Mouse (Mus musculus) layer of hippocampus, postnatal 14 days (tissue): ENCODE data around the gene Cherp. TPM values are rescaled to one million over a fixed set of nuclear protein-coding genes. Genes with fewer than 3 reads are reported as not detected.
A peak's percentile ranks its signal among the peaks of the same experiment; 100 is the strongest.

Experiments
- DNase-seq, 2 experiments: peaks; one replicate each; pipeline ENCODE4 v3.0.0; 2021 to 2022; ENCODE audit warnings: low spot score in 2 of 2, mixed read lengths in 1 of 2
- microRNA-seq, 2 experiments: library from miRNA; unstranded; fragments of <30 nt; microRNA quantifications; one replicate each; pipeline ENCODE4 v1.2.0; 2021
- total RNA-seq, 2 experiments: library from RNA; stranded (reverse); gene quantifications; 2 replicates each; pipeline ENCODE4 v1.2.3; 2021

The Cherp gene
- total RNA-seq, 2 experiments from 2014 or later, result 72.4 to 75.2 TPM

DNA sequence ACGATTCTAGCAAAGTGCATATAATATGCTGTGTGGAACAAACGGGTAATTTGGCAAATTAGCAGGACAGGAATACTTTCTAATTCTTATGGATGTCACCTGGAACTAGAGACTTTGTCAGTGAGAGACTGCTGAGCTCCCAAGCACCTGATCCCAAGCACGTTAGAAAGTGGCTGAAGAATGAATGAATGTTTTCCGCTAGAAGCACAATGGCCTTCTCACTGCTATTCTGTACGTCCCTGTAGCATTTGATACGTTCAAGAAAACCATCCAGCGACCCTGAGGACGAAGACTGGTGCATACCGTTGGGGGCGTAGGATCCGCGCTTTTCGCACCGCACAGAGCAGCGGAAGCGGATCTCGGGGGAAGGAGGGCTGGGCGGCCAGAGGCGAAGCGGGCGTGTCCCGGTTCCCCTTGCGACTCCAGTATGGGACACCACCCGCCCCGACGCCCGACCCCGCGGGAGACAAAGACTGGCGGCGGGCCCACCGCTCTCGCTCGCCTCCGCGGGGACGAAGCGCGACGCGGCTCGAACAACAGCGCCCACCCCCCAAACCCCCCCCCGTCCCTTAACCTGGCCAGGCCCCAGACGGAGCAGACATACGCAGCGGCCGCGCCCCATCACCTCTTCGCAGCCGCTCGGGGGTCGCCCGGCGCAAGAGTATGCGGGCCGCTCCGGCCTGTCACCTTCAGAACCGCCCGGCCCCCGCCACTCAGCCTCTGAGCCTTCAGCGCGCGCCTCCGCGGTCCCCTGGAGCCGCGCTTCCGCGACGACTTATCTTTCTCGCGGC is 54.3 kb downstream of the Cherp start:
- peak in 1 of 2 experiments; percentile 32 for DNase-seq

DNA sequence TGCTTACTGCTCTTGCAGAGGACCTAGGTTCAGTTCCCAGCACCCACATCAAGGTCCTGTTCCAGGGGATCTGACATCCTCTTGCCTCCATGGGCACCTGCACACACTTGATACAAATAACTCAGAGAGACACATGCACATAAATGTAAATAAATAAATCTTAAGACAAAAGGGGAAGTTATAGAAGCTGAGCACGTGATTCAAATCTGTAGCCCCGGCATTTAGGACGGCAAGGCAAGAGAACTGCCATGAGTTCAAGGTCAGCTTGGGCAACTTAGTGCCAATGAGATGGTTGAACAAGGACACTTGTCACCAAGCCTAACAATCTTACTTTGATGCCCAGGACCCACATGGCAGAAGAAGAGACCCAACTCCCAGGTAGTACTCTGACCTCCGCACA is 57.0 kb downstream of the Cherp start:
- DNase-seq, result no peak

- no peak for DNase-seq
These were observed 59.8 kb downstream of the Cherp start for GRCm38 (mm10) chr8:72415252-72415651.

- DNase-seq, result no peak
These were observed 61.2 kb downstream of the Cherp start for GRCm38 (mm10) chr8:72413839-72414238.

Small RNAs within 50 kb of the gene (microRNA-seq; reads per million reads assigned to microRNA genes)
- gene Mir7068, result 5.4 to 6.1 reads per million in 2 experiments

Other genes starting within 250 kb of the Cherp start
- gene Ap1m1, start 235.2 kb downstream of the Cherp start, total RNA-seq, result 100 to 1,000 TPM in 1 of 2 experiments, 10 to 100 TPM in 1; 98.9 to 106 TPM
- 10 to 100 TPM in 1 of 2 experiments, 1 to 10 TPM in 1; 9.7 to 10.6 TPM for gene Gm10282, start 170.0 kb downstream of the Cherp start, total RNA-seq
- 10 to 100 TPM; 20.2 to 22.0 TPM for gene Klf2, start 156.2 kb downstream of the Cherp start, total RNA-seq
- gene Eps15l1, start 53.8 kb downstream of the Cherp start, total RNA-seq, result 10 to 100 TPM; 69.7 to 72.4 TPM
- 1 to 10 TPM in 1 of 2 experiments, under 1 TPM in 1; 0.78 to 1.5 TPM for gene Calr3, start 31.4 kb downstream of the Cherp start, total RNA-seq
- gene 1700030K09Rik, start 31.3 kb downstream of the Cherp start, total RNA-seq, result 10 to 100 TPM; 10.7 to 13.2 TPM
- gene Slc35e1, start 17.4 kb upstream of the Cherp start, total RNA-seq, result 10 to 100 TPM; 44.5 to 46.4 TPM
- gene Med26, start 73.0 kb upstream of the Cherp start, total RNA-seq, result 1 to 10 TPM; 9.5 TPM
- gene Smim7, start 95.9 kb upstream of the Cherp start, total RNA-seq, result 100 to 1,000 TPM; 112 to 118 TPM
- 100 to 1,000 TPM; 117 to 128 TPM for gene Tmem38a, start 96.8 kb upstream of the Cherp start, total RNA-seq
- 10 to 100 TPM; 41.8 to 46.6 TPM for gene Nwd1, start 171.5 kb upstream of the Cherp start, total RNA-seq
- gene Sin3b, start 248.1 kb upstream of the Cherp start, total RNA-seq, result 100 to 1,000 TPM; 158 to 162 TPM